Mouse (Mus musculus): Measurements from ENCODE around the gene Got1.
"Not testable (repeated sequence)": the region's sequence is repeated elsewhere in the genome, so short reads cannot be mapped to it uniquely, and the experiment has no call there.

Got1 gene

DNA sequence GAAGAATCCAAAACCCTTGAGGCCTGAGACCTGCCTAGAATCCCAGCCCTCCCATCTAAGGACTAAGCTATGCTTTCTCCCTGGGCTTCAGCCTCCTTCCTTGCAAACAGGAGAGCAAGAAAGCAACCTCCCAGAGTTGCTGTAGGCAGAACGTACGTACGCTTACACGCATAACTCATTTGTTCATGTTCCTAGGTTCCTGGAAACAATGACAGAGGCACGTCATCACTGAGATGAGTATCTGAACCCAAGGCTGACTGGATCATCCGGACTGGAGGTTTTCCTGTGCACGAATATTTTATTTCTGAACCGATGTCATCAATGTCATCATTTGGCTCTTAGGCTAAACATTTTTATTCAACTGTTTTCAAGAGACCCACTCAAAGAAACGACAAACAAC lies 2.4 kb downstream of the Got1 start:
- no peak for DNase-seq (ENCODE audit: low read depth, low spot score)

- no peak for DNase-seq (ENCODE audit: low read depth, low spot score)
Observed at GRCm38 (mm10) chr19:43521362-43521761, 3.0 kb downstream of the Got1 start.

DNA sequence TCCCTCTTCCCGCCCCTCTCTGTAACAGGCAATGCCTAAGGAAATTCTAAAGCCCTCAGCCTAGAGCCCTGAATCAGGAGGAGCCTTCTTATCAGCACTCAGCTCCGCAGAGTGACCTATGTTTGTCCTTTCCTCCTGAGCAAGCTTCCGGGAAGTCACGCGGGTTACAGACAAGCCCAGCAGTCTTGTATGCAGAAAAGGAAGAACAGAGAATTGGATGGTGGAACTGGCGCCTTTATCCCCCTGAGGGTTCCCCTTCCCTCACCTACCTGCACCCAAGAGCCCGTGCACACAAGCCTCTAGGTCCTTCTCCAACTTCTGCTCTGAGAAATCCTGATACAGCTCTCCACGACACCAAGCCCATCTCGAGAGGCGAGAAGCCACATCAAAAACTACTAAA lies 4.0 kb downstream of the Got1 start:
- DNase-seq (ENCODE audit: low read depth, low spot score) = peak; percentile 91

- DNase-seq (ENCODE audit: low read depth, low spot score) = no peak
Observed at GRCm38 (mm10) chr19:43519226-43519625, 5.2 kb downstream of the Got1 start.

- DNase-seq (ENCODE audit: low read depth, low spot score) = no peak
Observed at GRCm38 (mm10) chr19:43518261-43518660, 6.1 kb downstream of the Got1 start.

DNA sequence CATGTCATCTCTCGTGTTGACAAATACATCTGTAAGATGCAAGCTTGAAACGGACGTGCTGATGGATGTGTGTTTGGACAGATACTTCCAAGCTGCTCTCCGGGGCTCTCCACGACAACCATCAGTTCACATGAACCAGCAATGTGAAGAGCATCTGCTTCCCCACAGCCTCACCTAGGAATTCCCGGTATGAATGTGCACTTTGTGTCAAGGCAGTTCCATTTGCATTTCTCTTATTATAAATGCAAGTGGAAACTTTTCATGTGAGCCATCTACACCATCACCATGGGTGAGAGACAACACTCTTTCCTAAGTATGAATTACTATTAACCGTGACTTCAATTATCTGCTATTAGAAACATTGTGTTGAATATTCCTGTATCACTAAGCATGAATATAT lies 6.6 kb downstream of the Got1 start:
- DNase-seq (ENCODE audit: low read depth, low spot score) = no peak

GRCm38 (mm10) chr19:43517320-43517719 lies 7.1 kb downstream of the Got1 start:
- DNase-seq (ENCODE audit: low read depth, low spot score) = no peak

GRCm38 (mm10) chr19:43516397-43517035 lies 7.9 kb downstream of the Got1 start:
- peak; percentile 50 for DNase-seq (ENCODE audit: low read depth, low spot score)

DNA sequence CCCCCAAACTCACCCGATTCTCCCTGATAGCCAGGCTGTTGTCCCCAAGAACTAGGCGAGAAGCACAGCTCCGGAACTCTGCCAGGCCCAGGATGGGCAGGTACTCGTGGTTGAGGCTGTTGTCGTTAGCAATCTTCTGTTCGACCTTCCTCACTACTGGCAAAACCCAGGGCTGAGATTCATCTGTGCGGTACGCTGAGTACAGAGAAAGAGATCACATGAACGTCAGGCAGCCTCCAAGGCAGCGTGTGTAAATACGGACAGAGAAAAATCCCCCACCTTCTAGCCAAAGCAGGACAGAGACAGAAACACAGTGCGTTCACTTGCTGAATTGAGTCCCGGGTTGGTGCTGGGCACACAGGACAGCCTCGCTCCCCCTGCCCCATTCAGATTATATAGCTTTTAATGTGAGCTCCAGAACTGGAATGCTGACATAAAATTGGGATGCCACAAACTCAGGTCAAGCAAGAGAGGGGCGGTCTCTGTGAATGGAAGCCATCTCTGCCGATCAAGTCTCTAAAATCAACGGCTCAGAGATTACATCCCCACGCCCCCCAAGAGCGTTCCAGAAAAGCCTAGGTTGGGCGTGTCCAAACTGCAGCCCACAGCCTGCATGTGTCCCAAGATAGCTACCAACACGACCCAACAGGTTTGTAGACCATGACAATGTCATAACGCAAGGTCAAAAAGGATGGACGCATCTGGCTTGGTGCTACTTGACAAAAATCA lies 8.6 kb downstream of the Got1 start:
- DNase-seq (ENCODE audit: low read depth, low spot score) = peak; percentile 78

- DNase-seq (ENCODE audit: low read depth, low spot score) = no peak
Observed at GRCm38 (mm10) chr19:43513874-43514273, 10.5 kb downstream of the Got1 start.

- peak; percentile 65 for DNase-seq (ENCODE audit: low read depth, low spot score)
Observed at GRCm38 (mm10) chr19:43511621-43512620, 12.5 kb downstream of the Got1 start.

- DNase-seq (ENCODE audit: low read depth, low spot score) = peak; percentile 80
Observed at GRCm38 (mm10) chr19:43510436-43511220, 13.8 kb downstream of the Got1 start.

GRCm38 (mm10) chr19:43505441-43505840 lies 19.0 kb downstream of the Got1 start:
- DNase-seq (ENCODE audit: low read depth, low spot score) = peak; percentile 91

- DNase-seq (ENCODE audit: low read depth, low spot score) = not testable (repeated sequence)
Observed at GRCm38 (mm10) chr19:43503593-43503992, 20.8 kb downstream of the Got1 start.

- peak; percentile 77 for DNase-seq (ENCODE audit: low read depth, low spot score)
Observed at GRCm38 (mm10) chr19:43502630-43503029, 21.8 kb downstream of the Got1 start.

DNA sequence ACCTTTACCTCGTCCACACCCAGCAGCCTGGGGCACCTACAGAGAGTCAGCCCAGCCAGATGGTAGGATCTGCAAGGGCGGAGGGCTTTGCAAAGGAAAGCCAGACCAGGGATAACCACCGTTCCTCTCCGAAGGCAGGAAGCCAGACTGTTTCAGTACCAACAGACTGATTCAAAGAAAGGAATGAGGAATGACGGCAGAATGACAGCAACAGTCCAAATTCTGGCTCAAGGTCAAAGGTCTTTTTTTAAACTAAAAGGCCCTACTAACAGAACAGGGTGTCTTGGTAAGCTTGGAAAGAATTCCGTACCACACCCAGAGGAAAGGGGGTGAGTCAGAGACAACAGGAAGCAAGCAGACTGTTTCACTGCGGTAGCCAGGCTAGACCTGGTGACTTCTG lies 25.5 kb downstream of the Got1 start:
- peak; percentile 98 for DNase-seq (ENCODE audit: low read depth, low spot score)

- no peak for DNase-seq (ENCODE audit: low read depth, low spot score)
Observed at GRCm38 (mm10) chr19:43497440-43497839, 27.0 kb downstream of the Got1 start.

- DNase-seq (ENCODE audit: low read depth, low spot score) = peak; percentile 81
Observed at GRCm38 (mm10) chr19:43495846-43496245, 28.6 kb downstream of the Got1 start.

DNA sequence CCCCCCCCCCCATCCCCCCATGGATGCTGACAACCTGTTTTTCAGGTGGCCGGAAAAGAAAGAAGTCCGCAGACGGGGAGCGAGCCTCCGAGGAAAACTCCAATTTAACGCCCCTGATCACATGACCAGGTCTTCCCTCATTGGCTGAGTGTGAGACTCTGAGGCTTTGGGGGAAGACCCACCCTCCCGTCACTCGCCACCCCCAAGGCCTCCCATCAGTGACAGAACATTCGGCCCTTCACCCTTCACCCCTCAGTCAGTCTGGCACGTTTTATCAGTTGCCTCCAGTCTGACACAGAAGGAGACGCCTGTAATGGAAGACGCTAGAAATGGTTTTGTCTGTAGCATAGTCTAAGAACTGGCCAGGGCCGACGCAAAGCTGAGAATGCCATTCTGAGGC lies 29.5 kb downstream of the Got1 start:
- peak; percentile 37 for DNase-seq (ENCODE audit: low read depth, low spot score)

GRCm38 (mm10) chr19:43493878-43494277 lies 30.5 kb downstream of the Got1 start:
- no peak for DNase-seq (ENCODE audit: low read depth, low spot score)

DNA sequence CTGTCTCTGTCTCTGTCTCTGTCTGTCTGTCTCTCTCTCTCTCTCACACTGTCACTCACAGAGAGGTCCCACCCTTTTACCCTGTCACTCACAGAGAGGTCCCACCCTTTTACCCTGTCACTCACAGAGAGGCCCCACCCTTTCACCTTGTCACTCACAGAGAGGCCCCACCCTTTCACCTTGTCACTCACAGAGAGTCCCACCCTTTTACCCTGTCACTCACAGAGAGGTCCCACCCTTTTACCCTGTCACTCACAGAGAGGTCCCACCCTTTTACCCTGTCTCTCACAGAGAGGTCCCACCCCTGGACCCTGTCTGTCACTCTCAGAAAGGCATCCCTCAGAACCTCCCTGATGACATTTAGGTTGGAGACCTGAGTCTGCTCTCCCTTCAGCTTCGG lies 31.1 kb downstream of the Got1 start:
- peak; percentile 81 for DNase-seq (ENCODE audit: low read depth, low spot score)
